Mouse (Mus musculus) hematopoietic stem cell, adult 5-6 weeks (primary cell): Measurements from ENCODE around the gene Cox7b. TPM values are rescaled to one million over a fixed set of nuclear protein-coding genes. Genes with fewer than 3 reads are reported as not detected.
"Not testable (repeated sequence)": the region's sequence is repeated elsewhere in the genome, so short reads cannot be mapped to it uniquely, and the experiment has no call there.

Experiments
- ATAC-seq, 2 experiments: fragments of 125-278 bp in 1 of 2; replicated peaks in 1 of 2; 2 replicates each; pipeline ENCODE4 v1.8.0; 2016 to 2017; ENCODE audit warnings: inconsistent platforms in 2 of 2, mild to moderate bottlenecking in 2 of 2, moderate number of reproducible peaks in 2 of 2, low read depth in 1 of 2, moderate TSS enrichment in 1 of 2; ENCODE audit not compliant: low FRiP score in 2 of 2, poor library complexity in 2 of 2, severe bottlenecking in 2 of 2, insufficient read depth in 1 of 2, low TSS enrichment in 1 of 2
- total RNA-seq: library from RNA; stranded (forward); fragments of 172-1452, 232-1000 nt; gene quantifications from 2 replicates; pipeline ENCODE4 v1.2.3, GENCODE M21; 2017

Cox7b gene
- 297 and 349 TPM in 2 replicates for total RNA-seq

- peak; percentile 50 to 51 for ATAC-seq
Observed at GRCm38 (mm10) chrX:106015571-106016322, at the start of gene Cox7b. Cox7b (plus strand) TSS chrX:106015700.

DNA sequence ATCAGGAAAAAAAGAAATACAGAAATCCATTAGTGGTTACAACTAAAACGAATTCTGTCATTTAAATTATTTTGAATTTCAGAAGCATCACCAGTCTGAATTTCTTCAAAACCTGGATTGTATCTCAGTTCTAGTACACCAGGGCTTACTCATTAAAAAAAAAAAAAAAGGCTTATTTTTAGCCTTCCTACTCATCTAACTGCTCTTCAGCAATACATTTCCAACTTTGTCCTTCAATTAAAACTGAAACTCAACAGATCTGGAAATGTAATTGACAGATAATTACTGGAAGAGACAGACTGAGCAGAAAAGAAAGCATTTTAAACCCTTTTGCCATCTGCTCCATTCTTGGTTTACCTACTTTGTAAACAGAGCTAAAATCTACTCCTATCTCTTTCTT is 13.9 kb upstream of the Cox7b start:
- ATAC-seq = no peak

- no peak for ATAC-seq
Observed at GRCm38 (mm10) chrX:106010762-106011161, 4.7 kb upstream of the Cox7b start.

DNA sequence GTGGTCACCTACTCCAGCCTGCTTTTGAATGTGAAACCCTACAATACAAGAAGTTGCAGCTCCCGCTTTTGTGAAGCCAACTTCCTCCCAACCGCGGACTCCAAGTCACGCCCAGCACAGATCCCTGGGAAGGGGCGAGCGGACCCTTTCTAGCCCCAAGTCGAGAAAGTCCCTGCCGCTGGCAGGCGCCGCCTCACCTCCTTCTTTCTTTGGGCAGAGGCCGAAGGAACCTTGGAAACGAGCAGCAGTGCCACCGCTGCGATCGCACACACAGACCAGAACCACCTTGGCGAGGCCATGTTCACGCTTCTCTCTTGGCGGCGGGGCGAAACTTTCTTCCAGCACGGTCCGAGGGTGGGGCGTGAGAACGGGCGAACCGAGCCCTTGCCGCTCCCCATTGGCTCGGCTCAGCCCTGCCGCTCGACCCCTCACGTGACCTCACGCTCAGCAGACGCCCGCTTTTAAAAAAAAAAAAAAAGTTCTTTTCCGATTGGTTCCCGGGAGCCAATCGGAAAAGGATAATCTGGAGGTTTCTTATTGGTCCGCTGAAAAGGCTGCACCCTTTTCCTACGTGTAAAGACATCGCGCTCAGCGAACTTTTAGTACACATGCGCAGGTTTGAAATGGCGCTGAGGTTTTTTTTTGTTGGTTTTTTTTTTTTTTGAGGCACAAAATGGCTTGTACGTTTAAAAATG is 3.9 kb upstream of the Cox7b start, which contains the start of gene Magt1:
TSS of gene Magt1 (minus strand) at position 442 of the 695 bp plus-strand sequence.
- peak; percentile 89 to 96 for ATAC-seq

GRCm38 (mm10) chrX:106012559-106012958 is 2.9 kb upstream of the Cox7b start:
- no peak for ATAC-seq

DNA sequence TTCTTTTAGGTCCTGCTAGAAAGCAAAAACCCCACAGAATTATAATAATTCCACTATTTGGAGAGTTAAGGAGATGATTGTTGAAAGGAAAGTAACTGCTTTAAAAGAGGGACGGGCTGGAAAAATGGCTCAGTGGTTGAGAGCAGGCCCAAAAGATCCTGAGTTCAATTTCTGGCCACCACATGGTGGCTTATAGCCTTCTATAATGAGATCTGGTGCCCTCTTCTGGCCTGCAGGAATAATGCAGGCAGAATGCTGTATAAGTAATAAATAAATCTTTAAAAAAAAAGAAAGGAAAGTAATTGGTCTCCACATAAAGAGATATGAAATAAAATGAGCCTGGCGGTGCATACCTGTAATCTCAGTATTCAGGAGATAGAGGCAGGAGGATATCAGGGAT is 2.3 kb upstream of the Cox7b start:
- no peak for ATAC-seq

GRCm38 (mm10) chrX:106014741-106015377 is 641 bp upstream of the Cox7b start:
- not testable (repeated sequence) for ATAC-seq

DNA sequence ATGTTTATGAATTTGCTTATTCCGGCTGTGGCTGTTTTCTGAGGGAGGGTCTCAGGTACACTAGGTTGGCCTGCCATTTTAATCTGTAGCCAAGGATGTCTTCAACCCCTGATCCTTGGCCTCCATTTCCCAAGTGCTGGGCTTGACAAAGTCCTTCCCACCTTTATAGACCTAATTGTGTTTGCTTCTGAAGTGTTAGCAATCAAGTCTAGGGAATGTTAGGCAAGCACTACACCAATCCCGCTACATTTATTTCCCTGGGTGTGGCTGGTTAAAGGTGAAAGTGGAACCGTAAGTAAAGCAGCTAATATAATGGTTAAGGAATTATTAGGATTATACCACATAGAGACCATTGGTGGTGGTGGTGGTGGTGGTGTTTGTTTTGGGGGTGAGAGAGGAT is 1.6 kb downstream of the Cox7b start:
- ATAC-seq = no peak

DNA sequence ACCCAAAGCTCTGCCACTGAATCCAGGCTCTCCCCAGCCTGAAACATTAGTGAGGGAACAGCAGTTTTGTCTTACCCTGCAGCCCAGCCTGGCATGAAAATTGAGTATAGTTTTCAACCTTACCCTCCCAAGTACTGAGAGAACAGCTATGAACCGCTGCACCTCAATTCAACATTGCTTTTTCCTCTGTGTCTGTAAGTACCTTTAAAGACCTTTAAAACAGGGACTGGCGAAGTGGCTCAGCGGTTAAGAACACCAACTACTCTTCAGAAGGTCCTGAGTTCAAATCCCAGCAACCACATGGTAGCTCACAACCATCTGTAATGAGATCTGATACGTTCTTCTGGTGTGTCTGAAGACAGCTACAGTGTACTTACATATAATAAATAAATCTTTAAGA is 2.0 kb downstream of the Cox7b start:
- no peak for ATAC-seq

DNA sequence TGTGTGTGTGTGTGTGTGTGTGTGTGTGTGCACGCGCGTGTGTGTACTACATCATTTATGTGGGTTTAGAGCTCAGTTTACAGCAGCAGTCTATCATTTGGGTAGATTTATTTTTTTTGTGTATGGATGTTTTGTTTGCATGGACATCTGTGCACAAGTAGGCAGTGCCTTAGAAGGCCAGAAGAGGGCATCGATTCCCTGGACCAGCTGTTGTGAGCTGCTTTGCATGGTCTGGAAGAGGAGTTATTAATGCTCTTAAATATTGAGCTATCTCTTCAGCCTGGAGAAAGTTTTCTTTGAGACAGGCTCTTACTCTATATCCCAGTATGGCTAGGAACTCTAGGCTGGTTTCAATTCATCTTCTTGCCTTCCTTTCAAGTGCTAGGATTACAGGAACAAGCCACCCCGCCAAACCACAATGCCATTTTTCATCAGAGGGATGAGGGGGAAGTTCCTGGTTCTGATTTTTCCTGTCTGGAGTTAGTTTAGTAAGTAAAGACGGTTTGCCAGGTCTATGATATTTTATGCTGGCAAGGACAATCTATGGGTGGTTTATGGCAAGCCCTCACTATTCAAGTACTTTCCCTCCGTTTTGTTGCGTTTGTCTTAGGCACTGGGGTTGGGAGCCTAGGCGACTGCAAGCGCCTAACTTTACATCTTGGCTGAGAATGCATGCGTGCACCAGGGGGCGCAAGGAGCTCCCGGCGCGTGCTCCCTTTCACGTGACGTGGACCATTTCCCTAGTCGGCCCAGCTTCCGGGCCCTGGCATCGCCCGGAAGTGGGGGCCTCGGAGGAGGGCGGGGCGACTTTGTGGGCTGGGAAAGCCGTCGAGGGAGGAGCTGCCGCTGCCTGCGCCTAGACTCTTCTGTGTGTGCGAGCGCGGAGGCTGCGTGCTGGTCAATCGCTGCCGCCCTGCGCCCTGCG is 11.2 kb downstream of the Cox7b start, which contains the start of gene Atp7a:
TSS of gene Atp7a (plus strand) at position 859 of the 925 bp plus-strand sequence.
- peak; percentile 93 to 98 for ATAC-seq

GRCm38 (mm10) chrX:106027343-106027674 is 11.8 kb downstream of the Cox7b start:
- ATAC-seq = no peak

- ATAC-seq = no peak
Observed at GRCm38 (mm10) chrX:106030176-106030575, 14.7 kb downstream of the Cox7b start.

- ATAC-seq = peak in 1 of 2 experiments; percentile 23; a peak in 1 of 4 replicates
Observed at GRCm38 (mm10) chrX:106031124-106031523, 15.6 kb downstream of the Cox7b start.

GRCm38 (mm10) chrX:106035727-106036126 is 20.2 kb downstream of the Cox7b start:
- peak in 1 of 2 experiments; percentile 45; a peak in 1 of 4 replicates for ATAC-seq

- ATAC-seq = no peak
Observed at GRCm38 (mm10) chrX:106037185-106037752, 21.8 kb downstream of the Cox7b start.

GRCm38 (mm10) chrX:106043863-106044617 is 28.5 kb downstream of the Cox7b start:
- peak; percentile 83 to 87 for ATAC-seq
